Mouse (Mus musculus): ENCODE data around the gene Slc7a12. TPM values are rescaled to one million over a fixed set of nuclear protein-coding genes. Genes with fewer than 3 reads are reported as not detected.

Gene Slc7a12
- polyA plus RNA-seq (2015; fragmentation: Nextera tagmentation; extraction: Ambion mirVana), result not detected in 2 replicates

DNA sequence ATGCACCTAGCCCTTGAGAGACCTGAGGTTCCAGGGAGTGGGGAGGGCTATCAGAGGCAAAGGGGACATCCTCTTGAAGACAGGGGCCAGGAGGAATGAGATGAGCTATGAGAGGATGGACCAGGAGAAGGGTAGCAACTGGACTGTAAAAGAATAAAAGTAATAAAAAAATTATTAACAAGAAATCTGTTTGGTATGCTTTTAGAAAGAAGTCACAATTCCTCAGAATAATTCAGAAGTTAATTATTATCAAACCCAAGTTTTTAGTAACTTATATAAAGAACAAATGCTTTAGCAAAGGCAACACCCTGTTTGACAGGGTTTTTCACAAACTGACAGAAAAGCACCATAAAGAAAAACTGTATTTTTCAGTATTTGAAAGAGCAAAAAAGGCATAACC, at the start of gene Slc7a12:
Gene Slc7a12 (plus strand): TSS at position 301 of the 400 bp plus-strand sequence.
- Histone ChIP-seq H3K27me3 (ENCODE audit: control insufficient read depth, insufficient read depth, low read depth, low read length) (no peaks in the 10 kb centered on the region), H3K4me1 (ENCODE audit: control insufficient read depth, insufficient read depth, low read length) (no peaks in the 10 kb centered on the region), H3K36me3 (ENCODE audit: control insufficient read depth, insufficient read depth, low read length) (no peaks in the 10 kb centered on the region), H3K9ac (ENCODE audit: low read depth, low read length) (no peak within 1 kb of the TSS), H3K27ac (ENCODE audit: low read length) (no peak within 1 kb of the TSS), H3K4me2 (ENCODE audit: low read length) (no peak within 1 kb of the TSS), H3K9me3 (replicated peaks; ENCODE audit: control insufficient read depth, low read length, poor library complexity, severe bottlenecking) (no peaks in the 10 kb centered on the region), H3K4me3 (ENCODE audit: low read depth, low read length) (no peak within 1 kb of the TSS)
- no peak for ATAC-seq

DNA sequence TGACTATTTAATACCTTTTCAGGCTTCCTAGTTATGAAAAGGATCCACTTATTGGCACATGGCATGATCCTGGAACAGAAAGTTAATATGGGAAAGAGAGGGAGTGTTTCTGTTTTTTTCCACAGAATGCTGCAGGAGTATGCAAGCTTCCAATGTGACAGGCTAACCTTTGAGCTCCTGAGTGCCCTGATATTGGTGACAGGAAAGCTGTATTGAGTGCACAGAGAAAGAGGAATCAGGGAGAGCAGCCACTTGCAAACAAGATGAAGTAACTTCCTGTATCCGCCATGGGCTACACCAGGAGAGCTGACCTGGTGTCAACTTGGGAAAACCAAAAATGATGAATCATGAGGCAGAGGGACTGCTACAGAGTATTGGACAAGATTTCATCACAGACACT, 48.1 kb upstream of the Slc7a12 start:
- H3K27ac ChIP-seq (ENCODE audit: low read length), result no peak overlapping the region
- H3K9me3 ChIP-seq (replicated peaks; ENCODE audit: control insufficient read depth, low read length, poor library complexity, severe bottlenecking), result no peaks in the 10 kb centered on the region
- no peaks in the 10 kb centered on the region for H3K4me1 ChIP-seq (ENCODE audit: control insufficient read depth, insufficient read depth, low read length)
- no peak for ATAC-seq
- H3K4me3 ChIP-seq (ENCODE audit: low read depth, low read length), result no peak overlapping the region
- no peak overlapping the region for H3K4me2 ChIP-seq (ENCODE audit: low read length)
- H3K9ac ChIP-seq (ENCODE audit: low read depth, low read length), result no peak overlapping the region
- no peaks in the 10 kb centered on the region for H3K27me3 ChIP-seq (ENCODE audit: control insufficient read depth, insufficient read depth, low read depth, low read length)
- WGBS, result 97% methylated on average over 1 of the region's 1 CpGs
- no peaks in the 10 kb centered on the region for H3K36me3 ChIP-seq (ENCODE audit: control insufficient read depth, insufficient read depth, low read length)

GRCm38 (mm10) chr3:14446015-14446414, 34.5 kb upstream of the Slc7a12 start:
- H3K4me2 ChIP-seq (ENCODE audit: low read length), result no peak overlapping the region
- WGBS, result 89% methylated on average over 4 of the region's 4 CpGs
- H3K9me3 ChIP-seq (replicated peaks; ENCODE audit: control insufficient read depth, low read length, poor library complexity, severe bottlenecking), result no peaks in the 10 kb centered on the region
- no peak overlapping the region for H3K27ac ChIP-seq (ENCODE audit: low read length)
- H3K4me3 ChIP-seq (ENCODE audit: low read depth, low read length), result no peak overlapping the region
- H3K9ac ChIP-seq (ENCODE audit: low read depth, low read length), result no peak overlapping the region
- no peaks in the 10 kb centered on the region for H3K27me3 ChIP-seq (ENCODE audit: control insufficient read depth, insufficient read depth, low read depth, low read length)
- no peaks in the 10 kb centered on the region for H3K4me1 ChIP-seq (ENCODE audit: control insufficient read depth, insufficient read depth, low read length)
- no peaks in the 10 kb centered on the region for H3K36me3 ChIP-seq (ENCODE audit: control insufficient read depth, insufficient read depth, low read length)
- no peak for ATAC-seq

DNA sequence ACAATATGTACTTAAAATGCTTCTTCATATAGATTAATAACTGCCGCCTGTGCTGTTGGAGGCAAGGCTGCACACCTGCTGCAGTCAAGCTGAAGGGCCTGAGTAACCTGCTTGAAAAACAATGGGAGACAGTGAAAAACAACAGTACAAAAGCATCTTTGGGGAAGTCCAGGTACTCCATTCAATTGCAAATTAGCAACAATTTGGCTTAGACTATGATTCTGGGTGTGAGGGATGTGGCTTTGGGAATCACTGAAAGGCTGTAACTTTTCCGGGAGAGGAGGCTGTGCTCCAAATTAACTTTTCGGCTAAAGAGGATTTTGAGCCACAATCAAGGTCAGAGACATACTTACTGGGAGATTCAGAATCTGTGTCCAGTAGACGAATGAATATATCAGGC, 33.8 kb upstream of the Slc7a12 start:
- no peak overlapping the region for H3K9ac ChIP-seq (ENCODE audit: low read depth, low read length)
- no peak for ATAC-seq
- H3K27me3 ChIP-seq (ENCODE audit: control insufficient read depth, insufficient read depth, low read depth, low read length), result no peaks in the 10 kb centered on the region
- H3K27ac ChIP-seq (ENCODE audit: low read length), result no peak overlapping the region
- WGBS, result 95% methylated on average over 4 of the region's 4 CpGs
- H3K4me3 ChIP-seq (ENCODE audit: low read depth, low read length), result no peak overlapping the region
- H3K36me3 ChIP-seq (ENCODE audit: control insufficient read depth, insufficient read depth, low read length), result no peaks in the 10 kb centered on the region
- H3K9me3 ChIP-seq (replicated peaks; ENCODE audit: control insufficient read depth, low read length, poor library complexity, severe bottlenecking), result no peaks in the 10 kb centered on the region
- no peak overlapping the region for H3K4me2 ChIP-seq (ENCODE audit: low read length)
- no peaks in the 10 kb centered on the region for H3K4me1 ChIP-seq (ENCODE audit: control insufficient read depth, insufficient read depth, low read length)

Other genes with a start within 250 kb of the Slc7a12 start
- 328 and 344 TPM in 2 replicates for gene 1810022K09Rik, start 130.6 kb downstream of the Slc7a12 start, polyA plus RNA-seq (2015; fragmentation: Nextera tagmentation; extraction: Ambion mirVana)
- 0.70 and 1.2 TPM in 2 replicates for gene Car13, start 161.0 kb downstream of the Slc7a12 start, polyA plus RNA-seq (2015; fragmentation: Nextera tagmentation; extraction: Ambion mirVana)

All from midbrain, embryonic 16.5 days (tissue).